Mouse (Mus musculus) thymus, postnatal 0 days (tissue): ENCODE measurements around the gene Sik1. TPM values are rescaled to one million over a fixed set of nuclear protein-coding genes. Genes with fewer than 3 reads are reported as not detected.

Source experiments
- DNase-seq: peaks from one replicate; pipeline ENCODE4 v3.0.0-alpha.2; 2015; ENCODE audit warnings: low spot score
- polyA plus RNA-seq: library from polyadenylated mRNA; unstranded; fragments of >200 nt; fragmentation: Nextera tagmentation; extraction: Ambion mirVana; gene quantifications from 2 replicates; pipeline ENCODE4 v1.2.1, GENCODE M21; 2015

The Sik1 gene
- polyA plus RNA-seq, 1 experiment from 2014 or later, result 14.2 TPM

- no peak for DNase-seq
Observed at GRCm38 (mm10) chr17:31833752-31834151, 21.9 kb downstream of the Sik1 start.

- no peak for DNase-seq
Observed at GRCm38 (mm10) chr17:31832577-31832964, 23.0 kb downstream of the Sik1 start.

- no peak for DNase-seq
Observed at GRCm38 (mm10) chr17:31831866-31832576, 23.6 kb downstream of the Sik1 start.

GRCm38 (mm10) chr17:31831097-31831865 is 24.3 kb downstream of the Sik1 start:
- DNase-seq, result no peak

- DNase-seq, result no peak
Observed at GRCm38 (mm10) chr17:31830506-31831075, 25.0 kb downstream of the Sik1 start.

- DNase-seq, result no peak
Observed at GRCm38 (mm10) chr17:31828916-31829315, 26.7 kb downstream of the Sik1 start.

GRCm38 (mm10) chr17:31828118-31828517 is 27.5 kb downstream of the Sik1 start:
- no peak for DNase-seq

- no peak for DNase-seq
Observed at GRCm38 (mm10) chr17:31827206-31827605, 28.4 kb downstream of the Sik1 start.

- DNase-seq, result no peak
Observed at GRCm38 (mm10) chr17:31826669-31827068, 28.9 kb downstream of the Sik1 start.

GRCm38 (mm10) chr17:31825678-31826077 is 29.9 kb downstream of the Sik1 start:
- no peak for DNase-seq

- DNase-seq, result no peak
Observed at GRCm38 (mm10) chr17:31824812-31825211, 30.8 kb downstream of the Sik1 start.

- DNase-seq, result peak; percentile 83
Observed at GRCm38 (mm10) chr17:31821136-31821933, 34.3 kb downstream of the Sik1 start.

GRCm38 (mm10) chr17:31820099-31820846 is 35.3 kb downstream of the Sik1 start:
- no peak for DNase-seq

- DNase-seq, result no peak
Observed at GRCm38 (mm10) chr17:31819372-31819771, 36.2 kb downstream of the Sik1 start.

- no peak for DNase-seq
Observed at GRCm38 (mm10) chr17:31817815-31818214, 37.8 kb downstream of the Sik1 start.

- DNase-seq, result no peak
Observed at GRCm38 (mm10) chr17:31817203-31817602, 38.4 kb downstream of the Sik1 start.

GRCm38 (mm10) chr17:31814848-31815247 is 40.8 kb downstream of the Sik1 start:
- DNase-seq, result no peak

GRCm38 (mm10) chr17:31813938-31814622 is 41.5 kb downstream of the Sik1 start:
- no peak for DNase-seq

- DNase-seq, result no peak
Observed at GRCm38 (mm10) chr17:31811333-31811732, 44.3 kb downstream of the Sik1 start.

GRCm38 (mm10) chr17:31809894-31810293 is 45.7 kb downstream of the Sik1 start:
- no peak for DNase-seq
